Mouse (Mus musculus): ENCODE data around the gene Notch2. TPM values are rescaled to one million over a fixed set of nuclear protein-coding genes. Genes with fewer than 3 reads are reported as not detected.
A peak's percentile ranks its signal among the peaks of the same experiment; 100 is the strongest.

Gene Notch2
- polyA plus RNA-seq, 1 experiment from 2014 or later = 42.7 TPM

DNA sequence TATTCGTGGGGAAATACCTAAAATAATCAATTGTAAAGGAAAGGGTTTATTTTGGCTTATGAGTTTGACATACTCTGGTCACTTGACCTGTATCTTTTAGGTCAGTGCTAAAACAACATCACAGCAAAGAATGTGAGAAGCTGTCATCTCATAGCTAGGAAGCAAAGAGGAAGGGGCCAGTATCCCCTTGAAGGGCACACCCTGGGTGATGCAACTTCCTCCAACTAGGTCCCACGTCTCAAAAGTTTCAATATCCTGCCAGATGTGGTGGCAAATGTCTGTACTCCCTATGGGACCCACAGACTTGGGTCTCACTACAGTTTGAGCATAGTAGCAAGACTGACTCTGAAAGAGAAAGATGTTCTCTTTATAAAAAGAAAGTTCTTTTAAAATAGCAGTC, 144.3 kb downstream of the Notch2 start:
- Histone ChIP-seq H3K4me3 (ENCODE audit: low read length) (no peak overlapping the region), H3K27ac (ENCODE audit: low read depth, low read length) (no peak overlapping the region), H3K9me3 (ENCODE audit: control insufficient read depth, low read length) (no peaks in the 10 kb centered on the region), H3K4me2 (replicated peaks; ENCODE audit: low read depth, low read length) (no peak overlapping the region), H3K36me3 (ENCODE audit: control insufficient read depth, insufficient read depth, low read length) (no peaks in the 10 kb centered on the region), H3K4me1 (ENCODE audit: control insufficient read depth, insufficient read depth, low read length) (no peaks in the 10 kb centered on the region), H3K9ac (ENCODE audit: low read depth, low read length) (no peak overlapping the region), H3K27me3 (ENCODE audit: control insufficient read depth, insufficient read depth, low read length) (no peaks in the 10 kb centered on the region)
- 58% methylated on average over 2 of the region's 2 CpGs for WGBS
- no peak for ATAC-seq (ENCODE audit: low FRiP score, low TSS enrichment)

DNA sequence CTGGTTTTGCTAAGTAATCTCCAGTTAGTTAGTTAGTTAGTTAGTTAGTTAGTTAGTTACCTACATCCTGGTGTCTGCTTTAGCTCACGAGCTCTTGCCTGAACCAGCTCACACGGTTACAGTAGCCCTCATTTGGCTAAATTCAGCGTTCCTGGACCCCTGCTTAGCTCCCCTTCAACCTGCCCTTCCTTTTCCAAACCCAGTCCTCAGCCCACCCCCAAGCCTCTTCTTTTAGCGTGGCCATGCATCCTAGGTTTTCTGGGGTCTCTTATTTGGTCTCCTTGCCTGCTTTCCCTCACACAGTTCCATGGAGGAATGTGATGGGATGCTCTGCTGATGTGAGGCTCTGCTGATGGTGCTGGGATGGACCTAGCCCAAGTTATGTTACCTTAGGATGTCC, 145.3 kb downstream of the Notch2 start:
- Histone ChIP-seq H3K4me1 (ENCODE audit: control insufficient read depth, insufficient read depth, low read length) (no peaks in the 10 kb centered on the region), H3K9ac (ENCODE audit: low read depth, low read length) (no peak overlapping the region), H3K4me2 (replicated peaks; ENCODE audit: low read depth, low read length) (no peak overlapping the region), H3K4me3 (ENCODE audit: low read length) (no peak overlapping the region), H3K27ac (ENCODE audit: low read depth, low read length) (no peak overlapping the region), H3K9me3 (ENCODE audit: control insufficient read depth, low read length) (no peaks in the 10 kb centered on the region), H3K27me3 (ENCODE audit: control insufficient read depth, insufficient read depth, low read length) (no peaks in the 10 kb centered on the region), H3K36me3 (ENCODE audit: control insufficient read depth, insufficient read depth, low read length) (no peaks in the 10 kb centered on the region)
- ATAC-seq (ENCODE audit: low FRiP score, low TSS enrichment) = no peak
- WGBS = 81% methylated on average over 4 of the region's 4 CpGs

DNA sequence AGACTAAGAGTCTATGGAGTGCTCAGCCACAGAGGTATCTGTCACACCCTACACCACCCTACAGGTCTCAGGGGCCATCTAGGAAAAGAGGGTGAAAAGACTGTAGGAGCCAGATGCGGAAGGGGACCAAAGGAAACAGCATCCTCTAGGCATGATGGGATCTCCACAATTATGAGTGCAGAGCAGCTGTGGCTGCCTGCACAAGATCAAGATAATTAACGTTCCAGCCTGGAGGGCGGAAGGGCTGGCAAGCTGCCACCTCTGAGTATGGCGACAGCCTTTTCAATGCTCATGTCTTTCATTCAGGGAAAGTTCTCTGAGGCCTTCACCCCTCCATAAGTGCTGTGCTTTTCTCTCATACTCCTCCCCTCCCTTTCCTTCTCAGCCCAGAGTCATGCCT, 146.0 kb downstream of the Notch2 start:
- no peaks in the 10 kb centered on the region for H3K27me3 ChIP-seq (ENCODE audit: control insufficient read depth, insufficient read depth, low read length)
- H3K4me1 ChIP-seq (ENCODE audit: control insufficient read depth, insufficient read depth, low read length) = no peaks in the 10 kb centered on the region
- no peak overlapping the region for H3K4me2 ChIP-seq (replicated peaks; ENCODE audit: low read depth, low read length)
- 0 out of 2 replicates have a peak, but pooled peaks have one; percentile 20 for ATAC-seq (ENCODE audit: low FRiP score, low TSS enrichment)
- WGBS = 66% methylated on average over 4 of the region's 4 CpGs
- no peak overlapping the region for H3K27ac ChIP-seq (ENCODE audit: low read depth, low read length)
- no peak overlapping the region for H3K4me3 ChIP-seq (ENCODE audit: low read length)
- H3K9ac ChIP-seq (ENCODE audit: low read depth, low read length) = no peak overlapping the region
- no peaks in the 10 kb centered on the region for H3K36me3 ChIP-seq (ENCODE audit: control insufficient read depth, insufficient read depth, low read length)
- H3K9me3 ChIP-seq (ENCODE audit: control insufficient read depth, low read length) = no peaks in the 10 kb centered on the region

GRCm38 (mm10) chr3:98160330-98160729, 147.0 kb downstream of the Notch2 start, which contains the start of gene Adam30:
Gene Adam30, plus strand, starts transcription at chr3:98160630.
- WGBS = 90% methylated on average over 17 of the region's 17 CpGs
- H3K4me2 ChIP-seq (replicated peaks; ENCODE audit: low read depth, low read length) = no peak within 1 kb of the TSS
- no peaks in the 10 kb centered on the region for H3K4me1 ChIP-seq (ENCODE audit: control insufficient read depth, insufficient read depth, low read length)
- no peaks in the 10 kb centered on the region for H3K9me3 ChIP-seq (ENCODE audit: control insufficient read depth, low read length)
- no peak within 1 kb of the TSS for H3K4me3 ChIP-seq (ENCODE audit: low read length)
- H3K27ac ChIP-seq (ENCODE audit: low read depth, low read length) = no peak within 1 kb of the TSS
- H3K36me3 ChIP-seq (ENCODE audit: control insufficient read depth, insufficient read depth, low read length) = no peaks in the 10 kb centered on the region
- no peak within 1 kb of the TSS for H3K9ac ChIP-seq (ENCODE audit: low read depth, low read length)
- H3K27me3 ChIP-seq (ENCODE audit: control insufficient read depth, insufficient read depth, low read length) = no peaks in the 10 kb centered on the region
- ATAC-seq (ENCODE audit: low FRiP score, low TSS enrichment) = no peak

GRCm38 (mm10) chr3:98178340-98178739, 165.0 kb downstream of the Notch2 start:
- Histone ChIP-seq H3K27ac (ENCODE audit: low read depth, low read length) (no peak overlapping the region), H3K4me2 (replicated peaks; ENCODE audit: low read depth, low read length) (no peak overlapping the region)
- 77% methylated on average over 4 of the region's 4 CpGs for WGBS

DNA sequence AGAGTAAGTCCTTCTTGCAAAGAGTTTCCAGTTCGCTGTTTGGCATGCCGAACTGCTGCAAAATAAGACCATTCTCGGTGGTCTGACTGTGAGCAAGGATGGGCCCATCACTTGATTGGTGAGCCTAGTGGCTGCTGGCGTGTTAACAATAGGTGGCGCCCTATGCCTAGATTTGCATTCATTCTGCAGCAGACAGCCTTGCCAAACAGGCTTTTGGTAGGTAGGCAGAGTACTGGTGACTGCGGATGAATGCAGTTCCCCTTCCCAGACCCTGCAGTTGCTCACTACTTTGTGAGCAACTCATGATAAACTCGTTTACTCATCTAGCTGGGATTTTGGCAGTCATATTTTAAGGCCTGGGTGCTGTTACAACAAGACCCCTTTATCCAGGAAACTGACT, 167.5 kb downstream of the Notch2 start:
- Histone ChIP-seq H3K9me3 (ENCODE audit: control insufficient read depth, low read length) (peaks cover 3% of the 10 kb centered on the region; the same call in 1 of the 2 replicates), H3K27me3 (ENCODE audit: control insufficient read depth, insufficient read depth, low read length) (no peaks in the 10 kb centered on the region), H3K9ac (ENCODE audit: low read depth, low read length) (no peak overlapping the region), H3K4me1 (ENCODE audit: control insufficient read depth, insufficient read depth, low read length) (no peaks in the 10 kb centered on the region), H3K27ac (ENCODE audit: low read depth, low read length) (no peak overlapping the region), H3K4me2 (replicated peaks; ENCODE audit: low read depth, low read length) (no peak overlapping the region), H3K4me3 (ENCODE audit: low read length) (no peak overlapping the region), H3K36me3 (ENCODE audit: control insufficient read depth, insufficient read depth, low read length) (no peaks in the 10 kb centered on the region)
- WGBS = 25% methylated on average over 7 of the region's 7 CpGs
- peak; percentile 80; the same call in 1 of the 2 replicates for ATAC-seq (ENCODE audit: low FRiP score, low TSS enrichment)

More at GRCm38 (mm10) chr3:98178340-98178739, 165.0 kb downstream of the Notch2 start:
- peaks cover 3% of the 10 kb centered on the region; the same call in 1 of the 2 replicates for H3K9me3 ChIP-seq (ENCODE audit: control insufficient read depth, low read length)
- no peaks in the 10 kb centered on the region for H3K4me1 ChIP-seq (ENCODE audit: control insufficient read depth, insufficient read depth, low read length)
- no peaks in the 10 kb centered on the region for H3K36me3 ChIP-seq (ENCODE audit: control insufficient read depth, insufficient read depth, low read length)
- H3K27me3 ChIP-seq (ENCODE audit: control insufficient read depth, insufficient read depth, low read length) = no peaks in the 10 kb centered on the region
- ATAC-seq (ENCODE audit: low FRiP score, low TSS enrichment) = no peak
- no peak overlapping the region for H3K9ac ChIP-seq (ENCODE audit: low read depth, low read length)
- no peak overlapping the region for H3K4me3 ChIP-seq (ENCODE audit: low read length)

DNA sequence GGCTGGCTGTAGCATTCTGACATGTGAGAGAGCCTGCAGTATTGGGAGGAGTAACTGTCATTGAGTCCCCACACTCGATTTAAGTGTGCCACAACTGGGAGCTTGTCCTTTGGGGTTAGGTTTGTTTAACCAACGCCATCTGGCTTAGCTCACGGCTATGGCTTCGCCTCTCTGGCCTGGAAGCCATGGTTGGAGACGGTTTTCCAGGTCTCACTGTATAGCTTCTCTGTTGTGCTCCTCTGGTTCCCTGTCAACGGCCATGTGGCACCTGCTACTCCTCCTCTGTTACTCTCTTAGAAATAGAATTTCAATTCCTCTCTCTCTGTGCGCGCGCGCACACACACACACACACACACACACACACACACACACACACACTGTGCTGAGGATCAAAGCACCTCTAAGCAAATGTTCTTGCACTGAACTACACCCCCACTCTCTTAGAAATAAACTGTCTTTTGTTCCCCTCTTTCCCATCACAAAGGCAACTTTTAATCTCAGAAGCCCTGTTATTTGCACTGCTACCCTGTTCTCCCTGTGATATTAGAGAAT, 171.9 kb downstream of the Notch2 start:
- 54% methylated on average over 10 of the region's 10 CpGs for WGBS

GRCm38 (mm10) chr3:98187777-98188176, 174.4 kb downstream of the Notch2 start:
- no peaks in the 10 kb centered on the region for H3K9me3 ChIP-seq (ENCODE audit: control insufficient read depth, low read length)
- WGBS = 96% methylated on average over 3 of the region's 3 CpGs
- no peak for ATAC-seq (ENCODE audit: low FRiP score, low TSS enrichment)

More for the DNA sequence above, 171.9 kb downstream of the Notch2 start:
- no peak overlapping the region for H3K4me3 ChIP-seq (ENCODE audit: low read length)
- ATAC-seq (ENCODE audit: low FRiP score, low TSS enrichment) = no peak
- no peaks in the 10 kb centered on the region for H3K36me3 ChIP-seq (ENCODE audit: control insufficient read depth, insufficient read depth, low read length)
- no peak overlapping the region for H3K4me2 ChIP-seq (replicated peaks; ENCODE audit: low read depth, low read length)
- no peak overlapping the region for H3K27ac ChIP-seq (ENCODE audit: low read depth, low read length)
- no peaks in the 10 kb centered on the region for H3K4me1 ChIP-seq (ENCODE audit: control insufficient read depth, insufficient read depth, low read length)
- H3K9me3 ChIP-seq (ENCODE audit: control insufficient read depth, low read length) = no peaks in the 10 kb centered on the region
- H3K27me3 ChIP-seq (ENCODE audit: control insufficient read depth, insufficient read depth, low read length) = no peaks in the 10 kb centered on the region
- H3K9ac ChIP-seq (ENCODE audit: low read depth, low read length) = no peak overlapping the region

DNA sequence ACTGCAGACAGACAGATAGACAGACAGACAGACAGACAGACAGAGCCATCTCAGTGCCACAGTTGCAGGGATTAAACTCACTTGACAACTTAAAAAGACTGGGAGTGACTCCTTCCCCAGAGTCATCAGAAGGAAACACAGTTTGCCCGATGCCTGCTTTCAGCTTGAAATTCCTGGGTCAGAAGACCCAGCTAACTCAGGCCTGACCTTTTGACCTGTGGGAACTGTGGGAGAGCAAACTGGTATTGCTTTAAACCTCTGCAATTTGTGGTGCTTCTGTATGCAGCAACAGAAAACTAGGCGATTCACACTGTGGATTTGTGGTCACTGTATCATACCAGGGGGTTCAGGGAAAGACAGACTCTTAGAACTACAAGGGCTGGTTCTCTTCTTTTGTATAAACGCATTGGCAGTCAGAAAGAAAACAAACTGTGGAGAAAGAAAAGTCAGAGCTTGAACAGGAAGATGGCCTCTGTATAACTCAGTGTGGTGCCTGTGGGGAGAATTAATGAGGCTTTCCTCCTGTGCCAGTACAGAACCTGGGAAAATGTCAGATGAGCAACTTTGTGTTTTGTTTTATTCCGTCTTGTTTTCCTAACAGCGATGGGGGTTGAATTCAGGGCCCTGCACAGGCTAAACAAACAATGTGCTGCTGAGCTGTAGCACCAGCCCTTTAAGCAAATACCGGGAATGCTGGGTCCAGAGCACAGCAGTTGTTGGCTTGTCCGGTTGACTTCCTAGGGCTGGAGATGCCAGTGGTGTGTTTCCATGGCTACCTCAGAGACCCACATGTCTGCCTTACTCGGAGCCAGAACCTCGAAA, 184.6 kb downstream of the Notch2 start:
- Histone ChIP-seq H3K9ac (ENCODE audit: low read depth, low read length) (no peak overlapping the region), H3K4me3 (ENCODE audit: low read length) (no peak overlapping the region), H3K27me3 (ENCODE audit: control insufficient read depth, insufficient read depth, low read length) (no peaks in the 10 kb centered on the region), H3K27ac (ENCODE audit: low read depth, low read length) (peak overlapping the region; percentile 87), H3K9me3 (ENCODE audit: control insufficient read depth, low read length) (no peaks in the 10 kb centered on the region), H3K4me1 (ENCODE audit: control insufficient read depth, insufficient read depth, low read length) (peaks cover 24% of the 10 kb centered on the region), H3K4me2 (replicated peaks; ENCODE audit: low read depth, low read length) (no peak overlapping the region), H3K36me3 (ENCODE audit: control insufficient read depth, insufficient read depth, low read length) (no peaks in the 10 kb centered on the region)
- WGBS = 11% methylated on average over 9 of the region's 9 CpGs
- ATAC-seq (ENCODE audit: low FRiP score, low TSS enrichment) = peak; percentile 90

More at GRCm38 (mm10) chr3:98187777-98188176, 174.4 kb downstream of the Notch2 start:
- no peak overlapping the region for H3K9ac ChIP-seq (ENCODE audit: low read depth, low read length)
- no peak overlapping the region for H3K4me3 ChIP-seq (ENCODE audit: low read length)
- no peak overlapping the region for H3K4me2 ChIP-seq (replicated peaks; ENCODE audit: low read depth, low read length)
- no peak overlapping the region for H3K27ac ChIP-seq (ENCODE audit: low read depth, low read length)
- no peaks in the 10 kb centered on the region for H3K27me3 ChIP-seq (ENCODE audit: control insufficient read depth, insufficient read depth, low read length)
- H3K36me3 ChIP-seq (ENCODE audit: control insufficient read depth, insufficient read depth, low read length) = no peaks in the 10 kb centered on the region
- H3K4me1 ChIP-seq (ENCODE audit: control insufficient read depth, insufficient read depth, low read length) = no peaks in the 10 kb centered on the region

Measured in kidney, embryonic 14.5 days (tissue).